Mouse (Mus musculus): ENCODE results near the gene Mlec.
"Not testable (repeated sequence)": the region's sequence is repeated elsewhere in the genome, so short reads cannot be mapped to it uniquely, and the experiment has no call there.

Mlec gene

GRCm38 (mm10) chr5:115150991-115151390 is 7.0 kb downstream of the Mlec start:
- DNase-seq (ENCODE audit: low read depth, low spot score) = no peak

GRCm38 (mm10) chr5:115149675-115150459 is 8.1 kb downstream of the Mlec start:
- DNase-seq (ENCODE audit: low read depth, low spot score) = no peak

DNA sequence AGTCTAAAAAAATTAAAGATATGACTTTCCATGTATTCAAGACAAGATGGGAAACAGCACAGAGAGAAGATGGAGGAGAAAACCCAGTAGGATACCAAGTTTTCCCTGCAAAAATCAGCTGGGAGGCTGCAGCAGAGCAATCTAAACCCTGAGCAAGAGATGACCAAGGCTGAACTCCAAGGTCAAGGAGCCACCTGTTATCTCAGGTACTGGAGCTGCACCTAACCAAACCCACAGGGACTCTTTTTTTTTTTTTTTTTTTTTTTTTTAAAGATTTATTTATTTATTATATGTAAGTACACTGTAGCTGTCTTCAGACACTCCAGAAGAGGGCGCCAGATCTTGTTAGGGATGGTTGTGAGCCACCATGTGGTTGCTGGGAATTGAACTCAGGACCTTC is 9.1 kb downstream of the Mlec start:
- not testable (repeated sequence) for DNase-seq (ENCODE audit: low read depth, low spot score)

DNA sequence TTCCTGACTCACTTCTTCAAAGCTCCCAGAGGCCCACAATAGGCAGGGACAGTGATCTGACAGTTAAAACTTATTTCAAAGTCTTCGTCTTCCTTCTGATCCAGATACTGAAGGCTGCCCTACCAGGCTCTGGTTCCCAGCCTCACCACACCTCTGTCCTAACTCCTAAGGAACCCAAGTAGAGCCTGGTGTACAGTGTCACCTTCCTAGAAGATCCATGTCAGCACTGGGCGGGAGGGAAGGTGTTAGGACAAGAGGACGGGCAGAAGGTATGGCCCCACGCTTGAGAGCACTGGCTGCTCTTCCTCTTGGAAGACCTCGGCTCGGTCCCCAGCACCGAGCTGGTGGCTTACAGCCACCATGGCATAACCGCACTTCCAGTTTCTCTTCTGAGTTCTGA is 9.6 kb downstream of the Mlec start:
- DNase-seq (ENCODE audit: low read depth, low spot score) = no peak

- DNase-seq (ENCODE audit: low read depth, low spot score) = no peak
Measured at GRCm38 (mm10) chr5:115147388-115147787, 10.6 kb downstream of the Mlec start.

DNA sequence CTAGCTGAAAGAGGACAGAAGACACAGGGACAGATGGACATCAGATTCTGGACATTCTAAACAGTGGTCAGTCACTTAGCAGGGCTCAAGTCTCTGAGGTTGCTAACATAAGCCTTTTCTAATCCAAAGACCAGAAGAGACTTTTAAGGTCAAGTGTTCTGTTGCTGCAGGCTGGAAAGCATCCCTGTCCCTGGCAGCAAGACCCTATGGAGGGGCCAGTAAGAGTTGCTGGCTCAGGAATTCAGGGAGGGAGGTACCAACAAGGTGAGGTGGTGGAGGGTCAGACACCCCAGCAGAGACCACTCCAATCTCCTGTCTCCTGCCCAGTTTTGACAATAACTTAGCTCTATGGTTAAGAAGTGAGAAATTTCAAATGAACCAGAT is 11.2 kb downstream of the Mlec start:
- DNase-seq (ENCODE audit: low read depth, low spot score) = no peak

GRCm38 (mm10) chr5:115145976-115146746 is 11.8 kb downstream of the Mlec start:
- no peak for DNase-seq (ENCODE audit: low read depth, low spot score)

DNA sequence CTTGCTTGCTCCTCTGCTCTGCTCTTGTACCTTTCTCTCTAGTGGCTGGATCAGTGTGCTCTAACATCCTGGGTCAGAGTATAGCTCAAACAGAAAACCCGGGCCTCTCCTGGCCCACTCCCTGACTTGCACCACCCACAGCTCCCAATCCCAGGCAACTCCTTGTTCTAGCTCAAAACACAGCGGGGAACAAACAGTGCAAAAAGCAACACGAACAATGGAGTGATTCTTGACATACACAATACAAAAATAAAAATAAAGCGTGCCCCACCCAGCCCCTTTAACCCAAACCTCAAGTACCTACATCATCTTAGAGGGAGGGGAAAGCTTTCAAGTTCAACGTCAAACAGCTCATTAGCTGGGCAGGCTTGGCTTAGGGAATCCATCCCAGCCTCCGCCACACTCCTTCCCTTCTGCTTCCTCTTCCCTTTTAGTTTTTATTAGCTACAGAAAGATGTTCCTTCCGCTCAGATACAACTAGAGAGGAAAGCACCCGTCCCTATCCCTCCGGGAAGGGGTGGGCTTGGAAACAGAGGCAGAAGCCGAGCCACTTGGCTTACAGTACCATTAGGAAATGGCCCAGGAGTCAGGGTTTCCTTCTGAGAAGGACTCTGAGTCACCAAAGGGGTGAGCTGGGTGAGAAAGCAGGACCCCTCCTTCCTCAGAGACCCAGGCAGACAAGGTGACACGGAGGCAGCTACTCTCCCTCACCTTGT is 12.6 kb downstream of the Mlec start:
- DNase-seq (ENCODE audit: low read depth, low spot score) = no peak

DNA sequence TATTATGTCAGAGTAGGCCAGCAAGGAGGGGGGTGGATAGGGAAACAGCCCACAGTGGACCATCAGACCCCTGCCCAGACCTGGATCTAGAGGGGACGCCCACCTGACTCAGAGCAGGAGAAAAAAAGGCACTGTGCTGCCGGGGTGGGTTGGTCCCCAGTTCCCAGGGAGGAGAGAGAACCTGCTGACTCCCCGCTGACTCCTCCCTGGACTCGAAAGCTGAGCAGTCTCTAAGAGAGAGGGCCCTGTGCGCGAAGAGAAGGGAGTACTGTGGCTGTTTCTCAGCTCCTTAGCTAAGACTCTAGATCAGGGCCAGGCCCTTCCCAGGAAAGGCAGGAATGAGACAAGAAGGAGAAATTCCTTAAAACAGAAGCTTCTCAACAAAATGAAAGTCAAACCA is 13.5 kb downstream of the Mlec start:
- DNase-seq (ENCODE audit: low read depth, low spot score) = no peak

GRCm38 (mm10) chr5:115143552-115143951 is 14.4 kb downstream of the Mlec start:
- no peak for DNase-seq (ENCODE audit: low read depth, low spot score)

DNA sequence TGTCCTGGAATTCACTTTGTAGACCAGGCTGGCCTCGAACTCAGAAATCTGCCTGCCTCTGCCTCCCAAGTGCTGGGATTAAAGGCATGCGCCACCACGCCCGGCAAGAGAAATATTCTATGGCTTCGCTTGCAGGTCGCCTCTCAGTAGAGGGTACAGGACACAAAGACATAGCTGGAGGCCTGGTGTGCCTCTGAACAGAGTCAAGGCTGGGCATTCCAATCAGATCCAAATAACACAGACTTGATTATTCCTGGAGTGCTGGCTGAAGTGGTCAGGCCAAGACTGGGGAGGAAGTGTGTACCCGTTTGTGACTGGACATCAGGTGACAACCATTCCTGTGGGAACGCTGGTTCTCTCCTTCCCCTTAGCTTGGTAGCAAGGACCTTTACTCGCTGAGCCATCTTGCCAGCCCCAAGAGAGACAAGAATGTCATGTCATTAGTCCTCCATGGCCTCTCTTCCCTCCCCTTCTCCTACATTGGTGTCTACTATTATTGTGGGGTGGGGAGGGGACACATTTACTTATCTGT is 15.7 kb downstream of the Mlec start:
- no peak for DNase-seq (ENCODE audit: low read depth, low spot score)

DNA sequence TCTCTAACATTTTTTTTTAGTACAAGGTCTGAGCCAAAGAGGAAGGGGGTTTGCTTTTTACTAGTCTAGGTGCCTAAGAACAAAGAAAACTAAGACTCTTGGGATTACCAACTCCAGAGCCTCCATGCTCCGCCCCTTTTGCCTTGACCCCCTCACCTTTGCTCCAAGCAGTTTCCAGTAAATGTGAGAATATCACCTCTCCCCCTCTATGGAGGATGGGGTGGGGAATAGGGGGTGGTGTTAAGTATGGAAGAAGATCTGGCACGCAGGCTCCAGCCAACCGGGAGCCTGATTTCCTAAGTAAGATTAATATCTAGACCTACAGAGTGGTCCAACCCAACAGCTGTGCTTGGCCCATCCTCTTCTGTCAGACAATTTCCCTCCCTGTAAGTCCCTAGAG is 17.3 kb downstream of the Mlec start:
- DNase-seq (ENCODE audit: low read depth, low spot score) = no peak

DNA sequence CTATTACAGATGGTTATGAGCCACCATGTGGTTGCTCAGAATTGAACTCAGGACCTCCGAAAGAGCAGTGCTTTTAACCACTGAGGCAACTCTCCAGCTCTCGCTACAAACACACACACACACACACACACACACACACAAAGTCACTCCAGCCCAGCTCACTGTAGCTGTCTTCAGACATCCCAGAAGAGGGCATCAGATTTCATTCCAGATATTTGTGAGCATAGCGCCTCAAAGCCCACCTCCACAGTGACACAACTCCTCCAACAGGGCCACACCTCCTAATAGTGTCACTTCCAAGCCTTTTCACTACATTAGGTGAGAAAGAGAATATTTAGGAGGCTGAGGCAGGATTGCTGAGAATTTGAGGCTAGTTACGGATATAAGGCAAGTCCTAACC is 18.9 kb downstream of the Mlec start:
- DNase-seq (ENCODE audit: low read depth, low spot score) = no peak

DNA sequence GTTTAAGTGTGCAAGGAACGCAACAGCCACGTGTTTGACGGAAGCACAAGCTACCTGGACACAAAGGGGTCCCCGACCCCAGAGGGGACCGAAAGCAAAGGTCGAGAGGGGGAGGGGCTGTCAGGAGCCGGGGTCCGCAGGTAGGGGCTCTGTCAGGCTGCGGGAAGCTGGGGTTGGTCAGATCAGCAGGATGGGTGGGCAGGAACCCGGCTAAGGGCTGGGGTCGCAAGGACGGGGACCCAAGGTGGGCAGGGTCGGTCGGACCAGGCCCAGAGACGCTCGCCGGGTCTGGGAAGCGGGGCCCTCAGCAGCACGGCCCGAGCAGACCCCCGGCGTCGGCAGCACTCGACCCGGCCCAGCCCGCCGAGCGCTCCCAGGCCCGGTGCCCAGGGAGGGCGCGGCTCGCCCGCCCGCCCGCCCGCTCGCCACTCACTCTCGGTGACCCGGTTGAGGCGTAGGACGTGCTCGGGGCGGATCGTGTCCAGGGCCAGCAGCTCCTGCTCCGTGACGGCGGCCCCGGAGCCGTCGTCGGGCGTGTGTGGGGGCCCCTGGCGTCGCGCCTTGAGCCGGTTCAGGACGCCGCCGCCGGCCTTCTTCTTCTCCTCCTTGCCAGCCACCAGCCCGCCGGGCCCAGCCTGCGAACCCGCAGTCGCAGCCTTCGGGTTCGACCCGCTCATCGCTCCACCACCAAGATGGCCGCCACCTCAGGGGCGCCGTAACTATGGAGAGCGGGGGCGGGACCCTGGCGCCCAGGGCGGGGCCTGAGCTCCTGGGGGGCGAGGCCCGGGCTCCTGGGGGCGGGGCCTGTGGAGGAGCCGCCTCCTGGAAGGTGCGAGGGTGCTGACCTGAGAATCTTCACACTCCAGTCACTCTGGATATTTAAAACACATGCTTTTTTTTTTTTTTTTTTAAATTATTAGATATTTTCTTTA is 23.5 kb downstream of the Mlec start, which contains the start of gene Unc119b:
TSS of gene Unc119b (minus strand) at position 742 of the 932 bp plus-strand sequence.
- peak; percentile 88 for DNase-seq (ENCODE audit: low read depth, low spot score)

DNA sequence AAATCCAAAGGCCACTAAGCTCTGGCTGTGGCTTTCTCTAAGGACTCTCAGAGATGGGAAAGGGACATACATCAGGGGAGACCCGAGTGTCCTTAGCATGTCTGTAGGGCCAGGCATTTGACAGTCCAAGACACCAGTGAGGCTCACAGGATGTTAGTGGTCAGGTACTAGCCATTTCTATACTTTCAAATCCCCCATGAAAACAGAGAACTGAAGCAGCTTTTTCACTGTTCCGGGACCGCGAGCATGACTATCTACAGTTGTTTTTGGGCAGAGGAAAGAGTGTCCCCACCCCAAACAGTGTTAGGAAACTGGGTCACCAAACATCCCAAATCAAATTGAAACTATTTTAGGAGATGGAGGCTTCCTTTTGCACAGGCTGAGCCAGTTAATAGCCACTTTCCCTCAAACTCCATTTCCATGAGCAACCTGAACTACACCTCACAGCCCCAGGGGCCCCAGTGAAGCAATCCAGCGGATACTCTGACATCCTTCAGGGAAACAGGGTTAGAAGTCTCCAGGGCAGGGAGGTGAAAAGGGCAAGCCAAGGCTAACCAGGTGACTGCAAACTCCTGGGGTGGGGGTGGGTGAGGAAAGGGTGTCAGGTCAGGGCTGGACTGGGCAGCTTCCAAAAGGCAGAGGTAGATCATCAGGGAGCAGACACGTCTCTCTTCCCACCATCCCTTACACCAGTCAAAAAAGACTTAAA is 24.5 kb downstream of the Mlec start:
- no peak for DNase-seq (ENCODE audit: low read depth, low spot score)

- DNase-seq (ENCODE audit: low read depth, low spot score) = no peak
Measured at GRCm38 (mm10) chr5:115132465-115132864, 25.5 kb downstream of the Mlec start.

GRCm38 (mm10) chr5:115129328-115129727 is 28.7 kb downstream of the Mlec start:
- DNase-seq (ENCODE audit: low read depth, low spot score) = no peak

DNA sequence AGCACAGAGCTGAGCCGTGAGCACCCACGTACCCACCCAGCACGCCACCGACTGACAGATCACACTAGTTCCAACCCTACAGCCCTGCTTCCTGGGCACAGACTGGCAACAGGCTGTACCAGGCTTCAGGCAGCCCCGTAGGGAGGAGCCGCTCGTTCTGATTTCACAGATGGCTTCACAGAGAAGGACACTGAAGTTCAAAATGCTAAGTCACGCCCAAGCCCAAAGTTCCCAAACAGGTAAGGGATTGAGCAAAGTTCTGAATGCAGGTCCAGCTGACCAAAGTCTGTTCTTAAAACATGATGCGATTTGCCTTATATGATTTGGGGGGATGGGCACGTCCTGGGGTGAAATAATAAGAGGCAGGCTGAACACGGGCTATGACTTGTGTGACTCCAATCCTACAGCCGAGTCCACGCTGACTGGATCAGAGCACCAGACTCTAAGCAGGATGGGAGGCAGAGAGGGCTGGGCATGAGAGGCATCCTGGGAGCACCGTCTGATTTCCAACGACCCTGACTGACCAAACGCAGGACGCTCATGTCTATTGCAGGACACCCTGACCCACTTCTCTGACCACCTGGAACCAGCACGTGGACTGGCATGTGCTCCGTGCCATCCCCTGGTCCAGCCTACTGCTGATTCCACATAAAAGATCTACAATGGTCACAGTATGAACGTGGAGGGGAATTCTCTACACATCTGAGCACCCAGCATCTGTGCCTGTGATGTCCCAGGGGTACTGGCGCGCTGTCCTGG is 30.4 kb downstream of the Mlec start:
- no peak for DNase-seq (ENCODE audit: low read depth, low spot score)

- DNase-seq (ENCODE audit: low read depth, low spot score) = no peak
Measured at GRCm38 (mm10) chr5:115126578-115127312, 31.2 kb downstream of the Mlec start.
